Mouse (Mus musculus) spleen, embryonic (tissue): Measurements from ENCODE around the gene Kars.

Experiments used
- CTCF ChIA-PET: fragments of 350-600 bp; sonication (Branson Sonifier 250); formaldehyde crosslinking; loops from one replicate; lab custom pipeline; 2022; lab: Charles Lee

Gene Kars

GRCm38 (mm10) chr8:111950846-111951245, 60.3 kb downstream of the Kars start:
- CTCF ChIA-PET, result no interaction called here

GRCm38 (mm10) chr8:111947954-111948353, 63.2 kb downstream of the Kars start:
- CTCF ChIA-PET, result interaction anchor here (1.8 kb wide), 1 partner anchor 12 kb away, joined by 4 read pairs; no protein-coding TSS in a partner anchor

GRCm38 (mm10) chr8:111947144-111947543, 64.0 kb downstream of the Kars start:
- CTCF ChIA-PET, result interaction anchor here (1.8 kb wide), 1 partner anchor 11 kb away, joined by 4 read pairs; no protein-coding TSS in a partner anchor

- CTCF ChIA-PET, result no interaction called here
These were observed 67.6 kb downstream of the Kars start for GRCm38 (mm10) chr8:111943544-111943943.
